Mouse (Mus musculus): ENCODE measurements around the gene C5ar2.
"Not testable (repeated sequence)": the region's sequence is repeated elsewhere in the genome, so short reads cannot be mapped to it uniquely, and the experiment has no call there.

Gene C5ar2

GRCm38 (mm10) chr7:16244067-16244466 lies at the start of gene C5ar2:
Gene C5ar2, minus strand, starts transcription at chr7:16244154.
- no peak for DNase-seq (ENCODE audit: low read depth)

DNA sequence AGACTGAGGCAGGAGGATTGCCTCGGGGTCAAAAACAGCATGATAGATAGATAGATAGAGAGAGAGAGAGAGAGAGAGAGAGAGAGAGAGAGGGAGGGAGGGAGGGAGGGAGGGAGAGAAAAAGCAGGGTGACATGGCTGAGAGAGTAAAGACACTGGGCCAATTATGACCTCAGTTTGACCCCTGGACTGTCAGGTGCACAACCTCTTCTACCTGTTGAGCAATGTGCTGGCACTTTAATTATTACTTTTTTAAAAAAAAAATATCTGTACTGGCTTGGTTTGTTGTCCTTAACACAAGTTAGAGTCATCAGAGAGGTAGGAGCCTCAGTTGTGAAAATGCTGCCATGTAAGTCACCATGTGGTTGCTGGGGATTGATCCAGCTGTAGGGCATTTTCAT lies 43.8 kb upstream of the C5ar2 start:
- no peak for DNase-seq (ENCODE audit: low read depth)

GRCm38 (mm10) chr7:16287016-16287415 lies 43.1 kb upstream of the C5ar2 start:
- DNase-seq (ENCODE audit: low read depth) = no peak

DNA sequence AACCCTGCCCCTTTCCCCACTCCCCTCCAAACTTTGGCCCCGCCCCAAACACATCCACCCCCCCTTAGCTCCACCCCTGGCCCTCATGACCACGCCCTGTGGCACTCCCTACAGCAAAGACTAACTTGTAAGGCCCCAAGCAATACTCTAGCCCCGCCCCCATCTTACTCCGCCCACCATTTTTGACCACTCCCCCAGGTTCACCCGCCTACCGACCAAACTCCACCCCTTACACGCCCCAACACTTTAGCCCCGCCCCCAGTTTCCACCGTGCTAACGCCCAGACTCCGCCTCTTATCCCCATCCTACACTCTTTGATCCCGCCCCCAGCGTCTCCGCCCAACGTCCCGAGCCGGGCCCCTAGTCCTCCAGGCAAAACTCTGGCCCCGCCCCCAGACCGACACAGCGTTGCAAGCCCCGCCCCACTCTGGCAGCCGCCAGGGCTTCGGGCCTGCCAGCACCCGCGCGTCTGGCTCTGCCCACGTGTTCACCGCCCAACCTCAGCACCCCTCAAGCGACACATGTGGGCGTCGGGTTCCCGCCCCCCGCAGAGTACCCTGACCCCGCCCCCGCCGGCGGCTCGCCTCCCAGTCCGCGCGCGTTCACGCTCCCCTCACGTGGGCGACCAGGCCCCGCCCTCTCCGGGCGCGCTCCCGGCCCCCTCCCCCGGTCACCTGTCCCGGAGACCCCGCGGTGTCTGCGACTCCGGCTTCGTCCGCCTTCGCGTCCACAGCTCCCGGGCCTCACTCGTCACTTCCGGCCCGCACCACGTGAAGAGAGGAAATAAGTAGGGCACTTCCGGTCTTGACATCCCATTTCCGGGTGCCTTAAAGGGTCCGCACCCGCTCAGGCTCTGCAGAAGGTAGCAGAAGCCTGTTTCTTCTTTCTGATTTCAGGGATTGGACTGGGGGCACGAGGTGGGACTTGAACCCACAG lies 42.3 kb upstream of the C5ar2 start, which contains the start of gene Ccdc9:
TSS of gene Ccdc9 (minus strand) at position 770 of the 936 bp plus-strand sequence.
- peak; percentile 97 for DNase-seq (ENCODE audit: low read depth)

DNA sequence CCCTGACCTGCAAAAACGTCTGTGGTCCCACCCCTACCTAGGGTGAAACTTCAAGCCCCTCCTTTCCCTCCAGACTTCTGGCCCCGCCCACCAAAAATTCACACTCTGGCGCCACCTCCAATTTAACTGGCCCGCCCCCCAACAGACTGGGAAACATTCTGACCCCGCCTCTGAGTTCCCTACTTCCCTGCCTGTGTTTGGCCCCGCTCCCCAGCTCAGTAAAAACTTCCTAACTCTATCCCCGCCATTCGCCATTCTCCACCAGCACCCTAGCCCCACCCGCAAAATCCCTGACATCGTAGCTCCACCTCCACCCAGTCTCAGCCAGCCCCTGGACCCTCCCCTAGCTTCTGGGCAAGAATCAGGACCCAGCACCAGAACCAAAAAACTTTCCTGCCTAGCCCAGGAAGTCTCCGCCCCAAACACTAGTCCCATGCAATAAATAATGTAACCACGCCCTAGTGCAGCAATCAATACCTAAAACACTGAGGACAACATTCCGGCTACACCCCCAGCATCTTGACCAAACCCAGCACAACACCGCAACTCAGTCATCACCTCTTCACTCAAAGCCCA lies 41.6 kb upstream of the C5ar2 start:
- peak; percentile 51 for DNase-seq (ENCODE audit: low read depth)

- no peak for DNase-seq (ENCODE audit: low read depth)
These were observed 41.0 kb upstream of the C5ar2 start for GRCm38 (mm10) chr7:16284904-16285303.

DNA sequence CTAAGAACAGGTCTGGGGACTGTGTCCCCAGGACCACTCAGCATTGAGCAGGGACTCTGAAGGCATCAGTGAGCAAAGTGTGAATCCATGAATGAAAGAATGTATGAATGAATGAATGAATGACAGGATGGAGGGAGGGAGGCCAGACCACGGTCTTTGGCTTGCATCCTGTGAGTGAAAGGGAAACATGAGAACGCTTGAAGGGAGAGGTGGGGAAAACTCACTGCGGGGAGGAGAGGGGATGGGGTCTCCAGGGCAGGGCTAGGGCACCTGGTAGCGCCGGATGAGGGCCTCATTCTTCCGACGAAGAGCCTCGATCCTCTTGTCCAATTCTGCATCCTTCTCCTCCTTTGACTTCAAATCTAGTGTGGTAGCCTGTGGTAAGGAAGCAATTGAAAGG lies 40.0 kb upstream of the C5ar2 start:
- DNase-seq (ENCODE audit: low read depth) = no peak

DNA sequence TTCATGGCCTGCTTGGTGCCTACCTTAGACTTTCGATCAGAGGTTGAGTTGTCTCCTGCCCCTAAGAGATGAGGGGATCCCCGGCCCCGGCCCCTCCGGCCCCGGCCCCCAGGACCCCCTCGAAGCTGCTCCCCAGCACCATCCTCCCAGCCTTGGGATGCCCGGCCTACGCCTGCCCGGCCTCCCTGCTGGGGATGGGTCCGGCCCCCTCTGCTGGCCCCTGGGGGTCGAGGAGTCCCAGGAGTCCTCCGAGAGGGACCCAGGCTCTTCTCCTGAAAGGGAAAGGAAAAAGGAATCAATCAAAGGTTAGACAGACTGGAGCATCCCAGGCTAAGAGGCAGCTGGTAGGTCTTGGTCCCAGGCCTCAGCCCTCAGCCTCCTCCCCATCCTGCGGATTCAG lies 38.4 kb upstream of the C5ar2 start:
- no peak for DNase-seq (ENCODE audit: low read depth)

- DNase-seq (ENCODE audit: low read depth) = no peak
These were observed 36.8 kb upstream of the C5ar2 start for GRCm38 (mm10) chr7:16280721-16281120.

DNA sequence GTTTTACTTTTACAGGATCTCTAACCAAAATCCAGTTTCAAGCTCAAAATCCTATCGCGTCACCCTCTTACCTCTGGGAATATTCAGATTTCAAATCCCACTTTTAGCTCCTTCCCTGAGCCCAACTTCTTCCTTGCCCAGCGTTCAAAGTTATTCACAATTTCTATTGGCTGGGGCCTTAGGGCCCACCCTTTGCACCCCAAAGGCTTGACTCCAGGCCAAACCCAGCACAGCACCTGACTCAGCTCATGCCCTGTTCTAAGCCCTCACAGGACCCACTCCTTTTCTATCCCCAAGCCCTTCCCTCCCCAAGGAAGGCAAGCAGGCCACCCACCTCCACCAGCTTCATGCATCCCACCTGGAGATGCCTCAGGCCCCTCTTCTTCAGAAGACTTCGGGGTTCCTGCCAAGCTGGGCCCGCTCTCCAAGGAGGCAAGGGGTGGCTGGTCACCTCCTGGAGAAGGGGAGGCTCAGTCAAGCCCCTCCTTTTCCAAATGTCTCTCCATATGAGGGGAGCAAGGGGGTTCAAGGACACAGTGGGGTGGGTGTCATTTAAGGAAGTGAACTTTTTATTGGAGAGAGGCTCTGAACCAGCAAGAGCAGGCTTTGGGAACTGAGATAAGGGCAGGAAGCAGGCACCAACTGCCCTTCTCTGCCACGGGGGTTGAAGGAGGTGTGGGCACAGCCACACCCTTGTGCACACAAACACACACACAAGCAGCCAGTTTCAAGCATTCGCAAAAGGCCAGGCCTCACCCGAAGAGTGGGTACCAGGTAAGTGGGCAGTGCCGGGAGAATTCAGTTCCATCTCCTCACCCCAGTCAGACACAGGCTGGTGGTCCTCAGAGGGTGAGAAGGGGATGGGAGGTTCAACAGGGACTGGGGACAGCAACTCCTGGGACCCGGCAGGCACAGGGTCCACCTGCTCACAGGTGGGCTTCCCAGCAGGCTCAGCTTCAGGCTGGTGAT lies 31.3 kb upstream of the C5ar2 start:
- no peak for DNase-seq (ENCODE audit: low read depth)

DNA sequence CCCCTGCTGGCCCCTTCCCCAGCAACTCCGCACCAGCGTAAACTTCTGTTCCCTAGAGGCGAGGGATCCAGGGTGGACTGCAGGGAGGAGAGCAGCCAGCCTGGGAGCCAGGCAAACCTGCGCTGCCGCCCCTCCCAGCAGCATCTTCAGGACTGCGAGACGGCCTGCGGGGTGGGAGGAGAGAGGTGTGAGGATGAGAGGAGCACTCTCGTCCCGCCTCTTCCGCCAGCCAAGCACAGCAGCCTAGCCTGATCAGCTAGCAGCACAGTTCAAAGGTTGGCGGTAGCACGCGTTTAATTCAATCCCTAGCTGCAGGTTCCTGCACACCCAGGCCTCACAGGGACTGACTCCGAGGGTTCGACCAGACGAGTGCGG lies 29.8 kb upstream of the C5ar2 start:
- no peak for DNase-seq (ENCODE audit: low read depth)

DNA sequence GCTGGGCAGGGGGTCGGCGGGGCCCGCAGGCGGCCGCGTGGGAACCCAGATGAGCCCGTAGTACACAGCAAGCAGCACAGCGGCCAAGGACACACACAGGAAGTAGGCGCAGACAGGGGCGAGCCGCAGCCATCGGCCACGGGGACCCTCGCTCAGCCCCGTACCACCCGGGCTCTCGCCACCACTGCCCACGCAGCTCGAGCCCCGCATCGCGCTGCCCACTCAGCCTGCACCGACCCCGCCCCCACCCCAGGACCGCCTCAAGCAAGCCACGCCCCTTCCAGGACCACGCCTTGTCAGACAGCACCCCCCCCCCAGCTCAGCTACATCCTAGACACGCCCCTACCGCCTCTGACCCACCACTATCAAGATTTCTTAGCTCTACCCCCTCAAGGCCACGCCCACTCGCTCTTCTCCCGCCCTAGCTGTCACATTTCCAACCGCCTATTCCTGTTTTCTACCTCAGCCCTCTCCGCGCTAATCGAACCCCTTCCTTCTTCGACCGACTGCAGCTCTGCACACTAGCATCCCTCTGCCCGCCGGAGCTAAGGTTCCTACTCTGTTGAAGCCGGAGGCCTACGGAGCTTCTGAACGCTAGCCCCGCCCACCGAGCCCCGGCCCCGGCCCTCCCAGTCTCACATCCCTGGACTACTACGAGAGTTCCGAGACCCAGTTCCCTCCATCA lies 29.3 kb upstream of the C5ar2 start, which contains the start of gene Inafm1:
TSS of gene Inafm1 (minus strand) at position 537 of the 685 bp plus-strand sequence.
- DNase-seq (ENCODE audit: low read depth) = peak; percentile 76

- no peak for DNase-seq (ENCODE audit: low read depth)
These were observed 28.7 kb upstream of the C5ar2 start for GRCm38 (mm10) chr7:16272681-16273080.

GRCm38 (mm10) chr7:16271139-16271538 lies 27.2 kb upstream of the C5ar2 start:
- DNase-seq (ENCODE audit: low read depth) = no peak

DNA sequence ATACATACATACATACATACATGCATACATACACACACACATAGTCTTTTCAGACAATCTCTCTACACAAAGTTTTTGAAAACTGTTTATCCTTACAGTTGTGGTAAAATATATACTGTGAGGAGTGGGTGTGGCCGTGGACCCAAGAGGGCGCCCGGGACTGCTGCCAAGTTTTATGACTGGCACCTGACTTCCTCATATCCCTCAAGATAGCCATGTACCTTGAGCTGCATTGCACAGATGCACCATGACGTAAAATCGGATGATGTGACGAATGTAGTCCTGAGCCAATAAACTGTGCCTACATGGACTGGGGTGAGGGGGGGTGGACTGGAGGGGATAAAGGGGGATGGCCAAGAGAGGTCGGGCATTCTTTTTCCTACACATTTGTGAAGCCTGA lies 22.6 kb upstream of the C5ar2 start:
- not testable (repeated sequence) for DNase-seq (ENCODE audit: low read depth)

DNA sequence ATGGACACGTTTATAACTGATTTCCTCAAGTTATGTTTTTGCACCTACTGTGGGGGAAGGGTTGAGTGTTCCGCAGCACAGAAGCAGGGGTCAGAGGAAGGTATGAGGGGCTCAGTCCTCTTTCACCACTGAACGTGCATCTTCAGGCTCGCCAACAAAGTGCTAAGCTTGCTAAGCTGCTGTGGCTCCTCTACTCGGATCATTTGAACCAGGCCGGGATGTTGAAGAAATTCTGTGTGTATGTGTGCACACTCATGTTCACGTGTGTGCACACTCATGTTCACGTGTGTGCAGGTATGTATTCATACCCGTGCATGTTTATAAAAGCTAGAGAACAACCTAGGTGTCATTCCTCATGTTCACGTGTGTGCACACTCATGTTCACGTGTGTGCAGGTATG lies 21.9 kb upstream of the C5ar2 start:
- DNase-seq (ENCODE audit: low read depth) = no peak

- DNase-seq (ENCODE audit: low read depth) = no peak
These were observed 19.9 kb upstream of the C5ar2 start for GRCm38 (mm10) chr7:16263843-16264242.

- DNase-seq (ENCODE audit: low read depth) = peak; percentile 52
These were observed 19.2 kb upstream of the C5ar2 start for GRCm38 (mm10) chr7:16263015-16263787.

DNA sequence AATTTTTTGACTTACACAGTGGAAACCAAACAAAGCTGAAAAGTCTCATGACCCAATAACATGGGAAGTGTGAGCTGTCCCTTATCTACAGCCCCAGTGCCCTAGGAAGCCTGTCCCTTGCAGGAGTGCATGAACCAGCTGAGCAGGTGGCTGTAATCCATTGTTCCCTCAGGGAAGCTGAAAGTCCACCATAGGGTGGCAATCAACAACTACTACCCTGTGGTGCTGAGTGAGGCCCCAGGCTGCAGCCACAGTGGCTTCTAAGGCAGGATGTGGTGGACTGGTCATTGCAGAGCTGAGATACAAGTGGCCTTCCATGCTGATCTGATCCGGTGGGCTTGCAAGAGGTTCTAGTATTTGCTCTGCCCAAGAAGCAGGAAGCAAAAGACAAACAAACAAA lies 17.1 kb upstream of the C5ar2 start:
- DNase-seq (ENCODE audit: low read depth) = no peak

- no peak for DNase-seq (ENCODE audit: low read depth)
These were observed 15.2 kb upstream of the C5ar2 start, which contains the start of gene C5ar1 for GRCm38 (mm10) chr7:16259110-16259590. Gene C5ar1, minus strand, starts transcription at chr7:16259540.

DNA sequence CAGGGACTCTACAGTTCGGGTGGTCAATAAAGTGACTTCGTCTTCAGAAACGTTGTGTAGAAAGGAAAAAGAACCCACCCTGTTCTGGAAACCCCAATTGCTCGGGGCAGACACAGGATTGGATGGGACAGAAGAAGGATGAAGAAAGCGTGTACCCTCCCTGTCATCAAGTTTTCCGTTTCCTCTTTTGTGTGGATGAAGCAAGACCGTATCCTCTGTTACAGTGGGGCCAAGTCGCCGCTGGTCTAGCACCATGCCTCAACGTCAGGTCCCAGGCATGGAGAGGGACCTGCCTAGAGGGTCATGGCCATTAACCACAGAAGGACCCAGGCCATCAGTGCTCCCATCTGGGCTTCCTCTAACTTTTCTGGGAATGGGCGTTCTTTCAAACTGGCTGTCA lies 13.9 kb upstream of the C5ar2 start:
- DNase-seq (ENCODE audit: low read depth) = no peak
